Mouse (Mus musculus): ENCODE results near the gene Pih1h3b.

DNA sequence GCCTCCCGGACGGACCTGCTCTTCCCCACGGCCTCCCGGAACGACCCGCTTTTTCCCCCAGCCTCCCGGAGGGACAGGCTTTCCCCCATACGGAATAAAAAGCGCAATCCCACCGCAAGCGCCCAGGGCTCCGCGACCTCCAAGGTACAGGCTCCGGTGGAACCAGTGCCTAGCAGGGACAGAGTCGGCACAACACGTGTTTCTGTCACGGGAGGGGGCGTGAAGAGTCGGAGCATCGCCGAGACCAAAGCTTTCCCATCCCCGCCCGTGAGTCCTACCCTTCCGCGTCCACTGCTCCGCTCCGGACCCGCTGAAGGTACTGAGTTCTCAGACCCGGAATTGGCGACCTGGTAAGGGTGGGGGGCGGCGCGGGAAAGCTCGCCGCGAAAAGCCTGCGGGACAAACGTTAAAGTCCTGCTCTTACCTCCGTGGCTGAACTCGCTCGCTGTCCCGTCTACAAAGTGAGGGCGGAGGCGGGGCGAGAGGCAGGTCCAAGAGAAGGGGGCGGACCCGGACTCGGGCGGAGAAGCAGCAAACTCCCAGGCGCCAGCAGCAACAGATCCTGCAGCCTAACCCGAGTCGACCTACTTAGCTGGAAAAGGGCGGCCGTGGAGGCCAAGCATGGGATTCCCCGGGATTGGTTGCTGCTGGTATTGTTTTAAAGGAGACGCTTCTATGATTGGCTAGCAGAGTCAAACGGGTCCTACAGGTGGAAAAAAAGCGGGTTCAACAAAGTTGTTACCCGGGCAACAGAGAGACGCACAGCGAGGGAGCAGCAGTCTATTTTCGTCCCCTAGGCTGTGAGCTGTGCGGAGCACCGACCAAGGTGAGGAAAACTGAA lies at the start of gene Pih1h3b, which contains the start of gene Nup62cl:
- TF ChIP-seq ZC3H11A (IDR thresholded peaks at IDR 0.05; ENCODE audit: borderline replicate concordance, low read depth, low read length): no peak
- TF ChIP-seq MAFK (IDR thresholded peaks at IDR 0.05; ENCODE audit: insufficient read depth, low read depth, low read length): no peak
- no peak for TF ChIP-seq CHD2 (IDR thresholded peaks at IDR 0.05; ENCODE audit: low read depth, low read length)

Measured in ES-E14 (cell line).